Mouse (Mus musculus) right cerebral cortex, postnatal 14 days (tissue): ENCODE data around the gene Mamdc4.

Experiments
- DNase-seq: peaks from one replicate; pipeline ENCODE4 v3.0.0; 2022

Mamdc4 gene

DNA sequence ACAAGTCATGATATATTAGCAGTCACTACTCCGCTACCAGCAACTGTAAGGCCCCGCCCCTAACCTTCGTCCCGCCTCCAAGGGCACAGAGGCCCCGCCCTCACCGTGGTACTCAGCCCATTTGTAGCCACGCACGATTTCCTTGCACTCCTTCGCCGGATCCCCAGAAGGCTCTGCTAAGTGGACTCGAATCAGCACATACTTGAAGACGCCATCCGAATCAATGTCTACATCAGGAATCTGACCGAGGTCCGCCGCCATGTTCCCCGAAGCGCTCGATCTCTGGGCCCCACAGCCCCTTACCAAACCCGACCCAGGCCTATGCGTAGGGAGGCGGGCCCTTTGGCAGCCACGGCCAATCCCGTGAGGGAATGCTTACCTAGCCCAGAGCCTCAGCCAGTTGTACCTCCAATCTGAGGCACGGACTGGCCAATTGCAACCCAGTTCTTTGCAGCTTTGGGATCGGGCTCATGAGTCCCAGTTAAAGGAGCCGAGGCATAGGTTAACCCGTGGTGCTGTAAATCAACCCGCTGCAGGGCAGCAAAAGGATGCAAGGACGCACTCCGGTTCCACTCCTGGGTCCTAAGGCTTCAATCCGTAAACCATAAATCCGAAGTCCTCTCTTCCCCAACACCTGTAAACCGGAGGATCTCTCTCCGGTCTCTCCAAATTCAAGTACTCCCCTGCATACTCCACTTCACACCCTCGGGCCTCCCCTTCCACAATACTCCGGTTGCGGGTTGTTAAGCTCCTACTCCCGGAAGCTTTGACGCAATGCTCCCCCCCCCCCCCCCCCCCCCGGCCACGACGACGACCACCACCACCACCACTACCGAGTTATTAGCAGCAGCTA is at the start of gene Mamdc4, which contains the start of gene Phpt1:
Gene Mamdc4 (minus strand): TSS at position 267 of the 853 bp plus-strand sequence.
Gene Phpt1 (minus strand): TSS at position 646 of the 853 bp plus-strand sequence.
- peak; percentile 93 for DNase-seq

GRCm38 (mm10) chr2:25621229-25622200 is 46.9 kb upstream of the Mamdc4 start, which contains the start of gene Tmem141:
Tmem141 (minus strand) TSS chr2:25622005.
- peak; percentile 86 for DNase-seq

GRCm38 (mm10) chr2:25620852-25621228 is 46.2 kb upstream of the Mamdc4 start:
- DNase-seq = no peak

DNA sequence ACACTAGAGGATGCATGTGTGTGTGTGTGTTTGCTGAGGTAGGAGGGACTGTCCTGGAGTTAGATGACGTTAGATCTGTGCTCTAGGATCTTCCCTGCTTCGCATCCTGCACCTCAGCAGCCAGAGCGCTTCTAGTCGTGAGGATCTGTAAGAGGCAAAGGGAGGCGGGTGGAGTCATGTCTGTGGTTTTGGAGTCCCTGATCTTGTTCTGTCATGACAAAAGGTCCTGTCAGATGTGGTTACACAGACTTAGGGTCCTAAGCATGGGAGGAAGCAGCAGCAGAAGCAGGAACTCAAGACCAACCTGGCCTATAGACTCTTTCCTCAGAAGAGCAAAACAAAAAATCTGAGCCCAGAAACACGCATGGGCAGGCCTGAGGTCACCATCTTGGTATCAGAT is 45.7 kb upstream of the Mamdc4 start:
- DNase-seq = no peak

DNA sequence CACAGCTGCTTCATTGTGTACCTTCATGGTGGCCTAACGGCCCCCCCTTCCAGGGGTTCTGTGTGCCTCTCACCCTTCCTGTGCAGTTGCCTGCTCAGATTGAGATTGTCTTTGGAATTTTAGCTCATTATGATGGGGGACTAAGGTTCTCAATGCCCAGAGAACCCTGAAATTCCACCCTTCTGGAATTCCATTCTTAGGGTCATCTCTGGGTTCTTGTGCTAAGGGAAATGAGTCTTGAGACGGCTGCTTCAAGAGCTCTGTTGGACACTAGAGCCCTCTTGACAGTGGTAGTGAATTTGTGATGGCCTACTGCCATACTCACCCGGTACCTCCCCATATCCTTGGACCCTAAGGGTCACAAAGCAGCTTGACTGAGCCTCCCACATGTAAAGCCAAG is 42.9 kb upstream of the Mamdc4 start, which contains the start of gene Ccdc183:
Gene Ccdc183 (minus strand): TSS at position 101 of the 400 bp plus-strand sequence.
- no peak for DNase-seq

DNA sequence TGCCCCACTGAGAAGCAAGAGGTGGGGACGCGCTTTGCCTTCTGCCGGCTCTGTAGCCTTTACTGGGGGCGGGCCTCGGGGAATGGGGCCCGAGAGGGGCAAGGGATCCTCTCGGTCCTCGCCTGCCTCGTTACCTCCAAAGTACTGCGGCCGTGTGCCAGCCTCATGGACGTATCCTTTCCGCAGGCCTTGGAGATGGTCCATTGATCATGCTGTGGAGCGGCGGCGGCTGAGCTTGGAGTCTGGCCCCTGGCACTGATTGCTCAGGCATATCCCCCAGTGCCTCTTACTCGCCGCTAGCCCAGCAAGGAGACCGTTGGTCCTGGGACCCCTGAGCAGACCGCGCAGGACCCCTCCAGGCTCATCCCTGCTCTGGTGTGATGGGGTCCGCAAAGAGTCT is 41.8 kb upstream of the Mamdc4 start:
- no peak for DNase-seq

- no peak for DNase-seq
Measured at GRCm38 (mm10) chr2:25608671-25609070, 34.0 kb upstream of the Mamdc4 start.

GRCm38 (mm10) chr2:25607761-25608622 is 33.3 kb upstream of the Mamdc4 start, which contains the start of gene Rabl6:
Rabl6 (minus strand) TSS chr2:25608521.
- peak; percentile 91 for DNase-seq

- no peak for DNase-seq
Measured at GRCm38 (mm10) chr2:25602526-25602925, 27.9 kb upstream of the Mamdc4 start.

DNA sequence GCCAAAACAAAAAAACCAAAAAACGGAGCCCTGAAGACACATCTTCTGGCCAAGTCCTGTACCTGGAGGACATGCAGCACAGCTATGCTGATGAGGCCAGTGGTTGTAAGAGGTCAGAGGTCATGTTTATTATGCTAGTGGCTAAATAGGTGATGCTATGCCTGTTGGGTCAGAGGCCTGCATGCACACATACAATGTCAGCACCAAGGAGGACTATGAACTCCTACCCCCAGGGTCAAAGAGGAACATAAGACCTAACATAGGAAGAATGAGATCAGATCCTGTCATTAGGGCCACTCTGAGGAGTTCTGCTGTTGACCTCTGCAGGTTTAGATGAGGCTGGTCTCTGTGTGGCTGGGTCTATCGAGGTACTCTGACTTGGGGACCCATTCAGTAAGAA is 25.4 kb upstream of the Mamdc4 start:
- no peak for DNase-seq

DNA sequence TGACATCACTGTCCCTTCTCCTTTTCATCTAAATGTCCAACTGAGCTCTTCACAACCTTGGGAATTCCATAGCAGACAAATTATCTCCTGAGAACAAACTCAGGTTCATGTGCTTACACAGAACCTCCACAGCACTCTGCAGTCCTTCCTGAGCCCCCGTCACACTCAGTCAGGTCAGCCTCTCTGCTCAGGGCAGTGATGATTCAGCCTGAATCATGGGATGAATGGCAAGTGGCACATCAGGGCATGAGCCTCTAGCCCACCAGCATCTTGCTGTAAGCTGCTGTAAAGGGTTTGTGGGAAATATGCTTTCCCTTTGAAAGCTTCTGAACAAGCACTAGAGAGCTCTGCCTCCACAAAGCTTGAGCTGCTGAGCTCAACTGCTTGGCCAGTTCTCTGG is 24.1 kb upstream of the Mamdc4 start:
- no peak for DNase-seq

DNA sequence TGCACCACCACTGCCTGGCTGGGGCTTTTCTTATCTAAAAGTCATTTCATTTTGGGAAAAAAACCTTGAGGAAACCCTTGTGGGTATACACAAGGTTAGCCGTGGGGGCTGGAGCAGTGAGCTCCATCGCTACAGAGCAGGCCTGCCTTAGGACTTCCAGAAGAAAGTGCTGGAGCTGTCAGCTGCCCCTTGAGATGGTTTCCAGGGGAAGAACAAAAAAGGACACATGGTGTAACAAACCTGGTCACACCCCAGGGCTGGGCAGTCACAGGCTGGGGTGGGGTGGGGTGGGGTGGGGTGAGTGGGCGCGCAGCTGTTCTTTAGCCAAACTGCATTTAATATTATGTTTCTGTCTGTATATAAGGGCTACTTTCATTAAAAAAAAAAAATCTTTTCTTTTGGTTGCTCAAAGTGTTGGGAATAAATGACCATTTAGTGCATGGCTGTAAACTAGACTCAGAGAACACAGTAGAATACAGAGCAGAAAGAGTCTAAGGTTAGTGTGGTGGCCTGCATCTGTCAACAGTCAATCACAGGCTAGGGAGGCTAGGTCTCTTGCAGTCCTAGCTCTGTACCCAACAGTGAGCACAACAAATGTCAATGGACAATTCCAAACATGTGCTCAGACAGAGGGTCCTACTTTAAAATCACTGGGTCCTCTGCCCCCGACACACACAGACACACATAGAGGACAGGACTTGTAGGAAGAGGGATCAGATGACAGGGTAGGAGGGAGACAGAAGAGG is 22.3 kb upstream of the Mamdc4 start:
- no peak for DNase-seq

DNA sequence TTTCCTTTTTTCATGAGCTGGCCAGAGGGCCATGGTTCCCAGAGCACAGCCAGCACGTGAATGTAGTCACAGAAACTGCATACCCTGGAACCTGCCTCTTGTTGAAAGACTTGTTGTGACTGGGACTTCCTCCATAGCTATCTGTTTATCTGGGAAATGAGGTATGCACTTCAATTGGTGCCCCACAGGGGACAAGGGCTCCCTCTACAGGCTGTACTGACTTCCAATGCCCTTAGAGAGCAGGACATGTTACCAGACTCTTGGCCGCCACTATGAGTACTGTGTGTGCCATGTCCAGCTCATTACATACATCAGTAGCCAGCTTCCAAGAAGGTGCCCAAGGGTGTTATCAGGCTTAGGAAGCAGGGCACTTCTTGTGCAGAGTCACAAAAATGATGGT is 17.2 kb upstream of the Mamdc4 start:
- DNase-seq = peak; percentile 32

DNA sequence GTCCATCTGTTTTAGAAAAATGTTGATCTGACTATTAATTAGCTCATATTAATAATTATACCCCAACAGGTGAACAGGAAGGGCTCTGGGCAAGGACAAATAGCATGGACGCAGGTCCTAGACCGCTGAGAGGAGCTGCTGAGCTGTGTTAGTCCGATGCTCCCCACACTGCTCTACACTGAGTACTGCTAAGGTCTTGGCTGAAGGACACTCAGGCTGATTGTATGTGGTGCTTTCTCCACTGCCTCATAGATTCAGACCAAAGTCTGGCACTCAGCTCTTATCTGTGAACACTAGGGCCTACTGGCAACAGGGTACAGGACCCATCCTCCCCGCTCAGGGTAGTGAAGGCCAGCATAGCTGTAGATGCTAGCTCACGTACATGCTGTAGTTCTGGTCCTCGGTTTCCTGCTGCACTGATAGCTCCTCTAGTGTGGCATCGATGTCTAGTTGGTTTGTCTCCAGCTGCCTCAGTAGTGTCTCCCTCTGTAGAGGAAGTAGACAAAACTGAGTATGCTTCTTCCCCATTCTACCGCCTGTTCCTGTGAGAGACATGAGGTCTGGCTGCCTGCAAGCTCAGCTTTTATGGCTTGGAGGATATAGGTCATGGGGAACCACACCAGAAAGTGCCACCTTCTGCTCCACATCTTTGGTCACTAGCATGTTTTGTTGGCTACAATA is 13.7 kb upstream of the Mamdc4 start:
- peak; percentile 6 for DNase-seq

DNA sequence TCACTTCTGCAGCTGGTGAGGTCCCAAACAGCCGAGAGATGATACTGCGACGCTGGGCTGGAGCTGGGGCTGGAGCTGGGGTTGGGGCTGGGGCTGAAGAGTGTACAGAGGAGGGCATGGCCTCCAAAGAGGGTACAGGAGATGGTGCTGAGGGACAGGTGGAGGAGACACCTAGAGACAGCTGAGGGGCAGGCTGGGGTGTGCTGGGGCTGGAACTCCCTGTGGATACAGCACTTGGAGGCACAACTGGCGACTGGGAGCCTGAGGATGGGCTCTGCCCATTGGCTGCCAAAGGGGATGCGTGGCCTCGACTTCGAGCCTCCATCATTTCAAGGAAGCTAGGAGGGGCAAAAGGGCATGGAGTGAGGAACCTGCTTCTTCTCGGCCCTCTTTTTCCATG is 12.6 kb upstream of the Mamdc4 start:
- DNase-seq = peak; percentile 4

- DNase-seq = peak; percentile 16
Measured at GRCm38 (mm10) chr2:25585601-25586000, 11.0 kb upstream of the Mamdc4 start.

DNA sequence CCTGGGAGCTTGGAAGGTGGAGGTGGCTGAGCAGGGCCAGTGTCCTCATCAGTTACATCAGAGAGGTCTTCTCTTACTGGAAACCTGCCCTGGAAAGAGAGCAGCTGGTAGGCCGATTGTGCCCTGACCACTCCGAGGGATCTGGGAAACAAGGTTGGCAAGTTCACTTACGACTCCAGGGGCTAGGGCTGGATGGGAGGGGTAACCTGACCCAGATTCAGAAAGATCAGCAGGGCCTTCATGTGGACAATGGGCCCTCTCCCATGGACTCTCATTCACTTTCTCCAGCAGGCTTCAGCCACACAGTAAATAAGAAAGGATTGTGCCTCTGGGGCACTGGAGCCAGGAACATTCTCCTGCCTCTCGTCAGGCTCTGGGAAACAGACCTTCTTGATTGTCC is 10.2 kb upstream of the Mamdc4 start:
- no peak for DNase-seq

DNA sequence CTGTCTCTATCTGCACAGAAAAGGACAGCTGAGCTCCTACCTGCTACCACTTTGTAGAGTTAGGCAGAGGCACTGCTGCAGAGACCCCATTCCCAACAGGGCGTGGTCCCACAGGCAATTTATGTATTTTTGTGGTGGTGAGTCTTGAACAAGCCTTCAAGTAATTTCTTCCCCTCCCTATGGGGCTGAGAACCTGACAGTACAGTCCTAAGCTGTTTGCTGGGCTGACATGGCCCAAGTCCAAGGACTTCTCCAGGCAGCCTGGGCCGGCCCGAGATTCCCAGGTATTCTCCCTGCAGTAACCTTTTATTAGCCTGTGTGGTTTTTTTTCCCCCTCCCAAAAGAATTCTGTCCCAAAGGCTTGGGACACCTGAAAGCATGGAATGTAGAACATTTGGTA is 9.5 kb upstream of the Mamdc4 start:
- no peak for DNase-seq

DNA sequence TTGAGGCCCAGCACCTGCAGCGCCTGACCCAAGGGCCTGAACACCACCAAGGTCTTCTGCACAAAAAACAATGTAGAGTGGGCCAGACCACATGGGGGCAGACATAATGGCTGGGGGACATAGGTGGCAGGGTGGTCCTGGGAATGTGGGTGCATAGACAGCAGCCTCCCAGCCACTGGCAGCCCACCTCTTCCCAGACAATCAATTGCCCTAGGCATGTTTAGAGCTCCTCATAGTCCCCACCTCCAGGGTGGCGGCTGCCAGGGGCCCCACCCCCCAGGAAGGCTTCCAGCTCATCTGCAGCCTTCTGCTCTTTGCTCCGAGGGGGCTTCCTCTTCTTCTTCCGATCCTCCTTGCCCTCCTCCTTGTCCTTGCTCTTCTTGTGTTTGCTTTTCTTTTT is 8.9 kb upstream of the Mamdc4 start:
- DNase-seq = peak; percentile 15

GRCm38 (mm10) chr2:25583120-25583481 is 8.5 kb upstream of the Mamdc4 start:
- DNase-seq = peak; percentile 22
